Mouse (Mus musculus): Measurements from ENCODE around the gene Dnajc12.

- TF ChIP-seq MAFK (IDR thresholded peaks at IDR 0.05; ENCODE audit: insufficient read depth, low read depth, low read length) (no peak), CHD2 (IDR thresholded peaks at IDR 0.05; ENCODE audit: low read depth, low read length) (no peak), HCFC1 (IDR thresholded peaks at IDR 0.05; ENCODE audit: borderline replicate concordance, insufficient read depth, low read length) (no peak), ZC3H11A (IDR thresholded peaks at IDR 0.05; ENCODE audit: borderline replicate concordance, low read depth, low read length) (no peak)
Measured at GRCm38 (mm10) chr10:63457292-63458128, 75.3 kb downstream of the Dnajc12 start.

All from ES-E14 (cell line).